Mouse (Mus musculus) stomach, postnatal 0 days (tissue): ENCODE results near the gene Tfam.

Source experiments
- CTCF ChIP-seq: IDR thresholded peaks from 2 replicates; pipeline ENCODE4 v1.5.1; 2016; ENCODE audit warnings: antibody characterized with exemption, low read depth, mild to moderate bottlenecking, moderate library complexity
- EP300 ChIP-seq: optimal IDR thresholded peaks from 2 replicates; pipeline ENCODE3; 2016; ENCODE audit warnings: antibody characterized with exemption

- TF ChIP-seq CTCF (no peak), EP300 (no peak)
Observed at GRCm38 (mm10) chr10:71246956-71247355, 8.9 kb upstream of the Tfam start.
